Mouse (Mus musculus) megakaryocyte progenitor cell, adult 5-6 weeks (primary cell): ENCODE results near the gene Hormad2. TPM values are rescaled to one million over a fixed set of nuclear protein-coding genes. Genes with fewer than 3 reads are reported as not detected.

ENCODE experiments used
- ATAC-seq: replicated peaks from 2 replicates; pipeline ENCODE4 v1.8.0; 2016; ENCODE audit warnings: mild to moderate bottlenecking, moderate TSS enrichment, inconsistent platforms; ENCODE audit not compliant: poor library complexity
- total RNA-seq, 2 experiments: library from RNA; stranded (forward) in 1 of 2; stranded (reverse) in 1 of 2; fragments of 157-497, 149-512 nt in 1 of 2; fragments of 200-1000 nt in 1 of 2; gene quantifications; 2 replicates each; pipeline versions ENCODE4 v1.2.3 to v1.2.4; 2015 to 2017

Hormad2 gene
- total RNA-seq, 2 experiments from 2014 or later: 0.87 to 2.6 TPM

- peak; percentile 85 for ATAC-seq
Measured at GRCm38 (mm10) chr11:4451116-4451515, 10.2 kb upstream of the Hormad2 start.

GRCm38 (mm10) chr11:4446195-4446868 is 5.4 kb upstream of the Hormad2 start:
- ATAC-seq: peak; percentile 46; the same call in 1 of the 2 replicates

GRCm38 (mm10) chr11:4442280-4442679 is 1.4 kb upstream of the Hormad2 start:
- ATAC-seq: peak; percentile 80

GRCm38 (mm10) chr11:4438211-4438610 is 2.7 kb downstream of the Hormad2 start:
- no peak for ATAC-seq

- ATAC-seq: no peak
Measured at GRCm38 (mm10) chr11:4437318-4437717, 3.6 kb downstream of the Hormad2 start.

GRCm38 (mm10) chr11:4436631-4437030 is 4.3 kb downstream of the Hormad2 start:
- ATAC-seq: peak; percentile 65; the same call in 1 of the 2 replicates

GRCm38 (mm10) chr11:4434461-4434860 is 6.4 kb downstream of the Hormad2 start:
- no peak for ATAC-seq

- 0 out of 2 replicates have a peak, but pooled peaks have one; percentile 23 for ATAC-seq
Measured at GRCm38 (mm10) chr11:4423818-4424217, 17.1 kb downstream of the Hormad2 start.

GRCm38 (mm10) chr11:4422494-4423425 is 18.1 kb downstream of the Hormad2 start:
- ATAC-seq: peak; percentile 54; the same call in 1 of the 2 replicates

GRCm38 (mm10) chr11:4421933-4422488 is 18.9 kb downstream of the Hormad2 start:
- peak; percentile 55 for ATAC-seq

- ATAC-seq: no peak
Measured at GRCm38 (mm10) chr11:4417986-4418385, 22.9 kb downstream of the Hormad2 start.

GRCm38 (mm10) chr11:4412294-4412693 is 28.6 kb downstream of the Hormad2 start:
- no peak for ATAC-seq

GRCm38 (mm10) chr11:4404277-4404676 is 36.6 kb downstream of the Hormad2 start:
- ATAC-seq: no peak

- ATAC-seq: no peak
Measured at GRCm38 (mm10) chr11:4403381-4403780, 37.5 kb downstream of the Hormad2 start.

- no peak for ATAC-seq
Measured at GRCm38 (mm10) chr11:4401251-4401650, 39.7 kb downstream of the Hormad2 start.

GRCm38 (mm10) chr11:4394226-4394625 is 46.7 kb downstream of the Hormad2 start:
- ATAC-seq: no peak

GRCm38 (mm10) chr11:4388018-4388417 is 52.9 kb downstream of the Hormad2 start:
- no peak for ATAC-seq

- peak; percentile 55; the same call in 1 of the 2 replicates for ATAC-seq
Measured at GRCm38 (mm10) chr11:4382321-4382720, 58.6 kb downstream of the Hormad2 start.

- ATAC-seq: peak; percentile 63
Measured at GRCm38 (mm10) chr11:4379857-4380256, 61.0 kb downstream of the Hormad2 start.

- ATAC-seq: no peak
Measured at GRCm38 (mm10) chr11:4366389-4366788, 74.5 kb downstream of the Hormad2 start.

- no peak for ATAC-seq
Measured at GRCm38 (mm10) chr11:4355430-4355829, 85.5 kb downstream of the Hormad2 start.
